Mouse (Mus musculus): Measurements from ENCODE around the gene Adh5. TPM values are rescaled to one million over a fixed set of nuclear protein-coding genes. Genes with fewer than 3 reads are reported as not detected.

Adh5 gene
- polyA plus RNA-seq, 1 experiment from 2014 or later, result 260 TPM

DNA sequence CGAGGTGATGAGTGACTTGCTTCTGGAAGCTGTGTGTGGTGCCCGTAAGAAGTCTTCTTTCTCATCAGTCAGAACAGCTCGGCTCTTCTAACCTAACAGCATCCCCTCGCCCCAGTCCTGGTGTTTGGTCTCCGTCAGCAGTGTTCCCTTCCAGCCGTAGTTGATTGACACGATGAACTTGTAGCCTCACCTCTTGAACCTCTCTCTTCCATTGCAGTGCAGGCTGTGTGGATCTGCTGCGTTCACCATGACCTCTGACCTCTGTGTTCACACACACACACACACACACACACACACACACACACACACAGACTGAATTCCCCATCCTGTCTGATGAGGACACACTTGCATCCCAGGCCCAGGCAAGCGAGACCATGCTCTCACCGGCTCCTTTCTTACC, 9.3 kb downstream of the Adh5 start:
- Histone ChIP-seq H3K9ac (replicated peaks; ENCODE audit: low read depth, low read length) (no peak overlapping the region), H3K4me3 (replicated peaks; ENCODE audit: low read length) (no peak overlapping the region), H3K27me3 (replicated peaks; ENCODE audit: control insufficient read depth, insufficient read depth, low read length) (no peaks in the 10 kb centered on the region), H3K36me3 (ENCODE audit: control insufficient read depth, insufficient read depth) (peaks cover 42% of the 10 kb centered on the region), H3K4me2 (ENCODE audit: low read length) (no peak overlapping the region), H3K27ac (ENCODE audit: low read length) (no peak overlapping the region), H3K9me3 (ENCODE audit: control insufficient read depth, low read length) (no peaks in the 10 kb centered on the region), H3K4me1 (replicated peaks; ENCODE audit: control insufficient read depth, insufficient read depth, low read length) (no peaks in the 10 kb centered on the region)
- ATAC-seq, result no peak
- WGBS, result 91% methylated on average over 10 of the region's 10 CpGs

DNA sequence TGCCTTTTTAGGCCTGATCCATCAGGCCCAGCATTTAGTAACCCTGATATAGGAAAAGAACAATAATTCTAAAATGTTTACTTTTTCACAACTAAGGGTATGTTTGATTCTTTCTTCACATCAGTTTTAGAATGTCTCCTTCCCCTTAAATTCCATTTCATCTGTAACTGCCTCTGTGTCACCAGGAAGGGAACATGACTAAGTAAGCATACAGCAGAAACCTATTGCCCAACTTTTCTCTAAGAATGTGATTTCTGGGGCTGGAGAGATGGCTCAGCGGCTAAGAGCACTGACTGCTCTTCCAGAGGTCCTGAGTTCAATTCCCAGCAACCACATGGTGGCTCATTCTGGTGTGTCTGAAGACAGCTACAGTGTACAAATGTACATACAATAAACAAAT, 11.3 kb downstream of the Adh5 start:
- Histone ChIP-seq H3K27ac (ENCODE audit: low read length) (no peak overlapping the region), H3K4me2 (ENCODE audit: low read length) (no peak overlapping the region), H3K27me3 (replicated peaks; ENCODE audit: control insufficient read depth, insufficient read depth, low read length) (no peaks in the 10 kb centered on the region), H3K4me3 (replicated peaks; ENCODE audit: low read length) (no peak overlapping the region), H3K36me3 (ENCODE audit: control insufficient read depth, insufficient read depth) (peaks cover 42% of the 10 kb centered on the region), H3K9ac (replicated peaks; ENCODE audit: low read depth, low read length) (no peak overlapping the region), H3K9me3 (ENCODE audit: control insufficient read depth, low read length) (0 out of 2 replicates have a peak, but pooled peaks cover 3% of the 10 kb centered on the region), H3K4me1 (replicated peaks; ENCODE audit: control insufficient read depth, insufficient read depth, low read length) (no peaks in the 10 kb centered on the region)
- 100% methylated on average over 1 of the region's 1 CpGs for WGBS
- ATAC-seq, result no peak

DNA sequence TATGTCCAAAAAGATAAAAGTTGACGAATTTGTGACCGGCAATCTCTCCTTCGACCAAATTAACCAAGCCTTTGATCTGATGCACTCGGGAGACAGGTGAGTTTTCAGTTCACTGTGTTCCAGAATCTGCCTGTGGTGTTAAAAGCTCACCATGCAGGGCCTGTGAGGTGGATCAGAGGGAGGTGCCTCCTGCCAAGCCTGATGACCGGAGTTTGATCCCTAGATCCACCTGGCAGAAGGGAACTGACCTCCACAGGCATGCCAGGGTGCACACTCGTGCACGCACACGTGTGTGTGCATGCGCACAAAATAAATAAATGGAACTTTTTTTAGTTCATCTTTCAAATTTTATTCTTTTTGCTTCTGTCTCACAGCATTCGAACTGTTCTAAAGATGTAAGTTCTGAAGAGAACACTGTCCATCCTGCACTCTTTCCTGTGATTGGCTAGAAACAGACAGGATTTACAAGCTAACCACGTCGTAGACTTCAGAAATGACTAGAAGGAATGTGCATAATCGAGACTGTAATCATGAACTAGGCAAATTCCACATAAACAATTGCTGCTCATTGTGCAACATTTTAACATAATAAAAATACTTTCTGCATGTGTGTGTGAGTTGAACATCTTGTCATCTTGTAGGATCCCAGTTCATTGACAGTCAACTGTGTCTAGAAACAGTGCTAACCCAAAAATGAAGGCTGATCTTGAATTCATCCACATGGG, 12.0 kb downstream of the Adh5 start:
- Histone ChIP-seq H3K9ac (replicated peaks; ENCODE audit: low read depth, low read length) (no peak overlapping the region), H3K27ac (ENCODE audit: low read length) (no peak overlapping the region), H3K27me3 (replicated peaks; ENCODE audit: control insufficient read depth, insufficient read depth, low read length) (no peaks in the 10 kb centered on the region), H3K4me2 (ENCODE audit: low read length) (no peak overlapping the region), H3K4me3 (replicated peaks; ENCODE audit: low read length) (no peak overlapping the region), H3K36me3 (ENCODE audit: control insufficient read depth, insufficient read depth) (peaks cover 44% of the 10 kb centered on the region), H3K4me1 (replicated peaks; ENCODE audit: control insufficient read depth, insufficient read depth, low read length) (no peaks in the 10 kb centered on the region), H3K9me3 (ENCODE audit: control insufficient read depth, low read length) (0 out of 2 replicates have a peak, but pooled peaks cover 3% of the 10 kb centered on the region)
- no peak for ATAC-seq
- 93% methylated on average over 13 of the region's 13 CpGs for WGBS

DNA sequence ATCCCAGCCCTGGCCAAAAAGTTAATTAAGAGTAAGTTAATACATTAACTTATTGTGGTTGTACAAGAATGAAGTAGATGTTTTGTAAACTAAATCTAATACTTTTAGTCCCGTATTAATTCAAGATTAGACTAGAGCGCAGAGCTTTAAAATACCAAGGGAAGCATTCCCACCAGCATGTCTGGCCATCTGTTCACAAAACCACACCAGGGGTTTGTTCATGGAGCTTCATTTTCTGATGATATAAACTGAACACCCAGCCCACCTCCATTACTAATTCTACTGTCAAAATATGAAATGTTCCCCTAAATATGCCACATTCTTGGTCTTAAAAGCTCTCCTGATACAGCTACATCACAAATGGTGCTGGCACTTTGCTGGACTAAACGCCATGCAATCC, 15.5 kb downstream of the Adh5 start:
- 0 out of 2 replicates have a peak, but pooled peaks cover 3% of the 10 kb centered on the region for H3K9me3 ChIP-seq (ENCODE audit: control insufficient read depth, low read length)
- no peak overlapping the region for H3K4me2 ChIP-seq (ENCODE audit: low read length)
- H3K27me3 ChIP-seq (replicated peaks; ENCODE audit: control insufficient read depth, insufficient read depth, low read length), result no peaks in the 10 kb centered on the region
- H3K27ac ChIP-seq (ENCODE audit: low read length), result no peak overlapping the region
- no peak for ATAC-seq
- WGBS, result 90% methylated on average over 3 of the region's 3 CpGs
- H3K4me3 ChIP-seq (replicated peaks; ENCODE audit: low read length), result no peak overlapping the region
- H3K36me3 ChIP-seq (ENCODE audit: control insufficient read depth, insufficient read depth), result peaks cover 44% of the 10 kb centered on the region
- no peaks in the 10 kb centered on the region for H3K4me1 ChIP-seq (replicated peaks; ENCODE audit: control insufficient read depth, insufficient read depth, low read length)
- no peak overlapping the region for H3K9ac ChIP-seq (replicated peaks; ENCODE audit: low read depth, low read length)

DNA sequence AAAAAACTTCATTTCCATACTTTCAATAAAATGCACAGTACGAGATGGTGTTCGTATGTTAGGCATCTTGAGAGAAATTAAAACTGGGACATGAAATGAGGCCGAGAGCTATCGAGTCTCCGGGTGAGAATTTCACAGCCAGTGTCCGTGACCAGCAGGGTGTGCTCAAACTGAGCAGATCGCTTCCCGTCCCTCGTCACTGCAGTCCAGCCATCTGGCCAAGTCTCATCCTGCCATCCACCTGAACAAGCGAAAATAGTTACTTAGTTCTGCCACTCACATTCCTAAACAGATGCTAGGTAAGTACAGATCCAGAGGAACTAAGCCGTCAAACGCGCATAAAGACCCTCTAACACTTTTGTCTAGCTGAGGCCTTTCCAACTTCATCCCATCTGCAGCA, 17.4 kb downstream of the Adh5 start:
- 78% methylated on average over 13 of the region's 13 CpGs for WGBS
- H3K27ac ChIP-seq (ENCODE audit: low read length), result no peak overlapping the region
- H3K36me3 ChIP-seq (ENCODE audit: control insufficient read depth, insufficient read depth), result peaks cover 31% of the 10 kb centered on the region
- H3K9ac ChIP-seq (replicated peaks; ENCODE audit: low read depth, low read length), result no peak overlapping the region
- H3K4me2 ChIP-seq (ENCODE audit: low read length), result no peak overlapping the region
- H3K4me1 ChIP-seq (replicated peaks; ENCODE audit: control insufficient read depth, insufficient read depth, low read length), result no peaks in the 10 kb centered on the region
- no peak for ATAC-seq
- H3K27me3 ChIP-seq (replicated peaks; ENCODE audit: control insufficient read depth, insufficient read depth, low read length), result no peaks in the 10 kb centered on the region
- H3K9me3 ChIP-seq (ENCODE audit: control insufficient read depth, low read length), result 0 out of 2 replicates have a peak, but pooled peaks cover 3% of the 10 kb centered on the region
- H3K4me3 ChIP-seq (replicated peaks; ENCODE audit: low read length), result no peak overlapping the region

DNA sequence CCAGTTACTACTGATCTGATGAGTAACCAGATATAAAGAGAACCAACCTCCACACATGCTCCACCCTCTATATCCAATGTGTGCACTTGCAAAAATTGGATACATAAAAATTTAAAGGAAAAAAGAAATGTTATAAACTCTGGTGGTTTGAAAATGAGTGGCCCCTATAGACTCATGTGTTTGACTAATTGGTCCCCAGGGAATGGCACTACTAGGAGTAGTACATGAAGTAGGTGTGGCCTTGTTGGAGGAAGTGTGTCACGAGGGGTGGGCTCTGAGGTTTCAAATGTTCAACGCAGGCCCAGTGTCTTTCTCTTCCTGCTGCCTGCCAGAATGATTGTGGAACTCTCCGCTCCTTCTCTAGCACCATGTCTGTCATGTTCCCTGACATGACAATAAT, 18.9 kb downstream of the Adh5 start:
- no peak for ATAC-seq
- 73% methylated on average over 3 of the region's 3 CpGs for WGBS
- peaks cover 30% of the 10 kb centered on the region for H3K36me3 ChIP-seq (ENCODE audit: control insufficient read depth, insufficient read depth)
- 0 out of 2 replicates have a peak, but pooled peaks cover 3% of the 10 kb centered on the region for H3K9me3 ChIP-seq (ENCODE audit: control insufficient read depth, low read length)
- no peak overlapping the region for H3K9ac ChIP-seq (replicated peaks; ENCODE audit: low read depth, low read length)
- no peaks in the 10 kb centered on the region for H3K27me3 ChIP-seq (replicated peaks; ENCODE audit: control insufficient read depth, insufficient read depth, low read length)
- H3K4me3 ChIP-seq (replicated peaks; ENCODE audit: low read length), result no peak overlapping the region
- H3K4me2 ChIP-seq (ENCODE audit: low read length), result no peak overlapping the region
- no peak overlapping the region for H3K27ac ChIP-seq (ENCODE audit: low read length)
- H3K4me1 ChIP-seq (replicated peaks; ENCODE audit: control insufficient read depth, insufficient read depth, low read length), result no peaks in the 10 kb centered on the region

DNA sequence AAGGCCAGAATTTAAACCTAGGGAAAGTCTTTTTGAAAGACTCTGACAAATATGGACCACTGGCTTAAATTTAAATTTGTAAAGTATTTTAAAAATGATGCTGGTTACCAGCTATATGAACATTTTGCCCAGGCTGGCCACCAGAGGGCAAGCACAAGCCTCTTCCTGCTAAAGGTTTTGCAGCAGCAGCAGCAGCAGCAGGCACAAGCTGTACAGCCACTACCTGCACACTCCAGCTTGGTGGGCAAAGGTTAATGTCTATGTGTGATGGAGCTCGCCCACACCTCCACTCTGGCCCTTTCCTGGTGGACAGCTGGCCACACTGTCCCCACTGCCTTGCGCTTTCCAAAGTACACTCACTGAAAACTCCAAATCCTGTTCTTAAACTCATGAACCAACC, 20.2 kb downstream of the Adh5 start:
- H3K4me1 ChIP-seq (replicated peaks; ENCODE audit: control insufficient read depth, insufficient read depth, low read length), result no peaks in the 10 kb centered on the region
- no peak overlapping the region for H3K4me3 ChIP-seq (replicated peaks; ENCODE audit: low read length)
- no peak overlapping the region for H3K4me2 ChIP-seq (ENCODE audit: low read length)
- H3K27ac ChIP-seq (ENCODE audit: low read length), result no peak overlapping the region
- no peaks in the 10 kb centered on the region for H3K27me3 ChIP-seq (replicated peaks; ENCODE audit: control insufficient read depth, insufficient read depth, low read length)
- no peaks in the 10 kb centered on the region for H3K9me3 ChIP-seq (ENCODE audit: control insufficient read depth, low read length)
- peak; percentile 58; the same call in 1 of the 2 replicates for ATAC-seq
- 86% methylated on average over 2 of the region's 2 CpGs for WGBS
- H3K9ac ChIP-seq (replicated peaks; ENCODE audit: low read depth, low read length), result no peak overlapping the region
- peaks cover 30% of the 10 kb centered on the region for H3K36me3 ChIP-seq (ENCODE audit: control insufficient read depth, insufficient read depth)

DNA sequence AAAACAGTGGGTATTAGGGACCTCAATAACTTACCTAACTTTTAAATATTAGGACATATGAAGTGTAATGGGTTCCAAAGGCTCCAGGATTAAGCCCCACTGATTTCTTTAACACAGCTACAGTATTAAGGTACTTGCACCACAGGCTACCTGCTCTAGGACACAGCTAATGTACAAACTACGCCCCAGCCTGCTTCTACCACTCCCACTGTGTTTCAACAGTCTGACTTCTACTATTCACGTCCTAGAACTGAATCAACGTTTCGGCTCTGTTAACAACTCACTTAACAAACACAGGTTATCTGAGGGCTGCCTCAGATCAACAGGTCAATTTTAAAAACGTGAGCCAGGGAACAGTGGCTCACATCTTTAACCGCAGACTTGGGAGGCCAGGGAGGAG, 20.9 kb downstream of the Adh5 start:
- Histone ChIP-seq H3K27ac (ENCODE audit: low read length) (no peak overlapping the region), H3K9me3 (ENCODE audit: control insufficient read depth, low read length) (no peaks in the 10 kb centered on the region), H3K27me3 (replicated peaks; ENCODE audit: control insufficient read depth, insufficient read depth, low read length) (no peaks in the 10 kb centered on the region), H3K36me3 (ENCODE audit: control insufficient read depth, insufficient read depth) (peaks cover 29% of the 10 kb centered on the region), H3K9ac (replicated peaks; ENCODE audit: low read depth, low read length) (no peak overlapping the region), H3K4me2 (ENCODE audit: low read length) (no peak overlapping the region), H3K4me1 (replicated peaks; ENCODE audit: control insufficient read depth, insufficient read depth, low read length) (no peaks in the 10 kb centered on the region), H3K4me3 (replicated peaks; ENCODE audit: low read length) (no peak overlapping the region)
- WGBS, result 91% methylated on average over 6 of the region's 6 CpGs
- ATAC-seq, result no peak

DNA sequence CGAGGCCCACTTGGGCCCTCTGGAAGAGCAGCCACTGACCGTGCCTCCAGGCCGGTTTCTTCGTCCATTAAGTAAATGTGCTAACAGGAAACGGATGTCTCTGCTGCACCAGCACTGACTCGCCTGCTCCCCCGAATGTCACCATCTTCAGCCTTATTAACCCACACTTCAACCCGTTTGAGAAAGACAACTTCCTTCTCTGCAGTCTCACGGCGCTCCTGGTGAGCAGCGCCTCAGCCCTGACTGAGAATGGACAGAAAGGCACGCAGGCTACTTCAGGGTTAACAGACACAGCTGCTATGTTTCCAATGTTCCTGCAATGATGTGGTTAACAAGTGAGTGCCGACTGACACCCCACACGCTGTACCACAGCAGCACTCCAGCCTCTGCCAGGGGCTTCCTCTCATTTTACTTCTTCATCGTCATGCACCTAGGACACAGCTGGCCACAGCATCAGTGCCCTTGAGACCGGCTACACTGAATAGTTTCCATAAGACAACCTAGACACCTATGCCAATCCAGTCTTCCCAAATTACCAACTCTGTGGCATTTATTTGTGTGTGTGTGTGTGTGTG, 21.8 kb downstream of the Adh5 start:
- Histone ChIP-seq H3K9ac (replicated peaks; ENCODE audit: low read depth, low read length) (no peak overlapping the region), H3K4me1 (replicated peaks; ENCODE audit: control insufficient read depth, insufficient read depth, low read length) (no peaks in the 10 kb centered on the region), H3K27me3 (replicated peaks; ENCODE audit: control insufficient read depth, insufficient read depth, low read length) (no peaks in the 10 kb centered on the region), H3K27ac (ENCODE audit: low read length) (no peak overlapping the region), H3K4me2 (ENCODE audit: low read length) (no peak overlapping the region), H3K9me3 (ENCODE audit: control insufficient read depth, low read length) (no peaks in the 10 kb centered on the region), H3K36me3 (ENCODE audit: control insufficient read depth, insufficient read depth) (peaks cover 23% of the 10 kb centered on the region), H3K4me3 (replicated peaks; ENCODE audit: low read length) (no peak overlapping the region)
- WGBS, result 83% methylated on average over 16 of the region's 16 CpGs
- ATAC-seq, result no peak
